Mouse (Mus musculus) E14TG2a.4 (cell line): Measurements from ENCODE around the gene Rab1b.

Source experiments
- CTCF ChIP-seq: conservative IDR thresholded peaks from 2 replicates; pipeline ENCODE4 v1.5.1; 2014; ENCODE audit warnings: low read length
- POU5F1 ChIP-seq: IDR thresholded peaks from 2 replicates; pipeline ENCODE4 v1.6.1; 2014; ENCODE audit warnings: low read length, borderline replicate concordance

GRCm38 (mm10) chr19:5082005-5082404, 24.9 kb downstream of the Rab1b start:
- TF ChIP-seq CTCF (no peak), POU5F1 (no peak)
